Mouse (Mus musculus) stomach, postnatal 0 days (tissue): ENCODE data around the gene Lrmda.

Experiments used
- CTCF ChIP-seq: IDR thresholded peaks from 2 replicates; pipeline ENCODE4 v1.5.1; 2016; ENCODE audit warnings: antibody characterized with exemption, low read depth, mild to moderate bottlenecking, moderate library complexity
- EP300 ChIP-seq: optimal IDR thresholded peaks from 2 replicates; pipeline ENCODE3; 2016; ENCODE audit warnings: antibody characterized with exemption

GRCm38 (mm10) chr14:23052833-23053592 is 1033.5 kb downstream of the Lrmda start:
- TF ChIP-seq CTCF: no peak
- no peak for TF ChIP-seq EP300
